In the genomic region with DNA sequence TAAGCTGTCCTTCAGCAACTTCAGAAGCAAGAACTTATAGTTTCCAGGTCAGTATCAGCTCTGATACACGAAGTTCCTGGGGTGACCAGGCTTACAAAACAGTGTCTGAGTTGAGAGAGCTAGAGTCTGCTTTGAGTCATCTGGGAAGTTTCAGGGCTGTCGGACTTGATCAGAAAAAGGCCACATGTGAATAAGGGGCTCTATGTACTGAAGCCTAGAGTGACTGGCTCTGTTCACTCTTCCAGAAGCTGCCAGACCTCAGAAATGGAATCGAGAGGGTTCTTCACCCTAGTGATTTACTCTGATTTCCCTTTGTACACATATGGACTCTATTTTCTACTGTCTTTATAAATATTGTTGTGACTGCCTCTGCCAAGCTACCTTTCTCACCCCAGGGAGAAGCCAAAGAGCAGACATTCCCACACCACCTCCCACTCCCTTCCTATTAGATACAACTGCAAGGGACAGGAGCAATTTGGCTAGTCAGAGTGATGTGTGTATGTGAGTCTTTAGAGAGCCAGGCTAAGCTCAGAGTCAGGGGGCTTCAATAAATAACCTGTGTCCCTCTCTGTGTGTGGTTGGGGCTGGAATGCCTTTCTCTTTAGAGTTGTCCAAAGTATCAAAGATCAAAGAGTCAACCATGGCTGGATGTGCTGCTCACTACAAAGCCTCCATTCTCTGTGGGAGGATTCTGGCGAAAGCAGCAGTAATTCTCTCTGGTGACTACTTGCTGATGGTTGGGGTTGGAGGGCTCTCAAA, we compare ENCODE assay signal across 24 mouse cellular contexts.
A peak's percentile ranks its signal among the peaks of the same experiment; 100 is the strongest.
DNase-seq lines count a peak whose midpoint lies in the region; ATAC-seq and TF ChIP-seq lines count a peak whose summit lies in the region.
"Had no signal": no experiment of that assay in that cellular context is flagged by ENCODE, and none has a peak within 500 bp of the region (broad histone marks: within the 10 kb centered on the region; RNA-seq: fewer than 3 reads in every experiment).

No protein-coding gene starts in this region.

- H3K27me3 ChIP-seq in hindbrain, embryonic 10.5 days (ENCODE audit: insufficient read depth, poor library complexity, severe bottlenecking): no peaks in the 10 kb centered on the region
- H3K27me3 ChIP-seq in hindbrain, embryonic 11.5 days (ENCODE audit: control insufficient read depth, insufficient read depth, low read length): no peaks in the 10 kb centered on the region
- no peaks in the 10 kb centered on the region for H3K27me3 ChIP-seq in lung, embryonic 14.5 days (ENCODE audit: insufficient read depth, low read length)
- H3K27me3 ChIP-seq in forebrain, embryonic 16.5 days (replicated peaks; ENCODE audit: control insufficient read depth, insufficient read depth, low read length): no peaks in the 10 kb centered on the region
- H3K27me3 ChIP-seq: forebrain, embryonic 15.5 days; heart, embryonic 15.5 days; hindbrain, embryonic 12.5 days; neural tube, embryonic 13.5 days had no signal

- no peak for ATAC-seq in hindbrain, embryonic 11.5 days (ENCODE audit: low FRiP score)
- peak; percentile 38 for ATAC-seq in lung, embryonic 14.5 days (ENCODE audit: insufficient read depth)
- ATAC-seq in forebrain, embryonic 16.5 days: no peak
- ATAC-seq in monocyte, adult 5-6 weeks (replicated peaks; ENCODE audit: insufficient number of reproducible peaks, low FRiP score, low TSS enrichment, poor library complexity, severe bottlenecking): no peak
- ATAC-seq: CD4-positive, CD25-positive, alpha-beta regulatory T cell, adult 4 months; forebrain, embryonic 15.5 days; inflammation-experienced regulatory T-cells, adult 6 months; lung, postnatal 0 days had no signal

- no peak for TF ChIP-seq CTCF in lung, embryonic 14.5 days (IDR thresholded peaks at IDR 0.05; ENCODE audit: low read depth)
- TF ChIP-seq CTCF in lung, adult 2 months (IDR thresholded peaks at IDR 0.05; ENCODE audit: insufficient read depth, low read length): no peak

- no peak overlapping the region for H3K9ac ChIP-seq in hindbrain, embryonic 11.5 days (ENCODE audit: low read depth, low read length)
- no peak overlapping the region for H3K9ac ChIP-seq in lung, embryonic 14.5 days
- no peak overlapping the region for H3K9ac ChIP-seq in forebrain, embryonic 16.5 days (replicated peaks; ENCODE audit: low read depth, low read length)
- H3K9ac ChIP-seq: forebrain, embryonic 15.5 days; heart, embryonic 15.5 days; hindbrain, embryonic 12.5 days; neural tube, embryonic 13.5 days had no signal

- H3K4me1 ChIP-seq in hindbrain, embryonic 10.5 days (replicated peaks): no peaks in the 10 kb centered on the region; the same call in 1 of the 2 replicates
- H3K4me1 ChIP-seq in hindbrain, embryonic 11.5 days (replicated peaks; ENCODE audit: control insufficient read depth, insufficient read depth, low read length): no peaks in the 10 kb centered on the region
- H3K4me1 ChIP-seq in lung, embryonic 14.5 days (ENCODE audit: insufficient read depth): no peaks in the 10 kb centered on the region
- no peaks in the 10 kb centered on the region for H3K4me1 ChIP-seq in lung, adult 2 months (ENCODE audit: control insufficient read depth, insufficient read depth, low read length)
- H3K4me1 ChIP-seq in forebrain, embryonic 16.5 days (replicated peaks; ENCODE audit: control insufficient read depth, insufficient read depth, low read length): no peaks in the 10 kb centered on the region
- H3K4me1 ChIP-seq: forebrain, embryonic 15.5 days; heart, embryonic 15.5 days; hindbrain, embryonic 12.5 days; neural tube, embryonic 13.5 days had no signal

- H3K4me3 ChIP-seq in hindbrain, embryonic 10.5 days: no peak overlapping the region
- H3K4me3 ChIP-seq in hindbrain, embryonic 11.5 days (ENCODE audit: low read depth, low read length): no peak overlapping the region
- H3K4me3 ChIP-seq in lung, embryonic 14.5 days (ENCODE audit: low read depth, low read length): no peak overlapping the region
- no peak overlapping the region for H3K4me3 ChIP-seq in lung, adult 2 months (replicated peaks; ENCODE audit: extremely low read depth, low read depth, low read length)
- no peak overlapping the region for H3K4me3 ChIP-seq in forebrain, embryonic 16.5 days (replicated peaks; ENCODE audit: low read length)
- H3K4me3 ChIP-seq: forebrain, embryonic 15.5 days; gastrocnemius, adult 2 months; heart, embryonic 15.5 days; hindbrain, embryonic 12.5 days; neural tube, embryonic 13.5 days had no signal

- DNase-seq in hindbrain, embryonic 10.5 days (ENCODE audit: low spot score): peak; percentile 30
- no peak for DNase-seq in hindbrain, embryonic 11.5 days (ENCODE audit: low spot score)
- no peak for DNase-seq in lung, embryonic 14.5 days
- no peak for DNase-seq in lung, adult 2 months
- DNase-seq in embryo, embryonic 11 days: peak; percentile 55
- DNase-seq in forelimb bud, embryonic 11.5 days (ENCODE audit: low read depth, low spot score): peak; percentile 10
- DNase-seq: adrenal gland, adult 2 months; cerebellum, adult 11 months; cerebellum, postnatal 14 days; gastrocnemius, adult 2 months; heart, adult 18-20 months; layer of hippocampus, postnatal 36 days; thymus, postnatal 36 days had no signal

- no peak overlapping the region for H3K4me2 ChIP-seq in hindbrain, embryonic 11.5 days (replicated peaks; ENCODE audit: low read depth, low read length)
- H3K4me2 ChIP-seq in lung, embryonic 14.5 days: no peak overlapping the region
- no peak overlapping the region for H3K4me2 ChIP-seq in forebrain, embryonic 16.5 days (ENCODE audit: low read length)
- H3K4me2 ChIP-seq: forebrain, embryonic 15.5 days; heart, embryonic 15.5 days; hindbrain, embryonic 12.5 days; liver, embryonic 11.5 days; neural tube, embryonic 13.5 days had no signal

- 49% methylated on average over 4 of the region's 4 CpGs for WGBS in hindbrain, embryonic 10.5 days
- 52% methylated on average over 4 of the region's 4 CpGs for WGBS in hindbrain, embryonic 11.5 days
- WGBS in lung, embryonic 14.5 days: 56% methylated on average over 4 of the region's 4 CpGs
- 60% methylated on average over 4 of the region's 4 CpGs for WGBS in lung, adult 2 months
- 66% methylated on average over 4 of the region's 4 CpGs for WGBS in forebrain, embryonic 16.5 days

- TF ChIP-seq POLR2A in lung, adult 2 months (IDR thresholded peaks at IDR 0.05; ENCODE audit: borderline replicate concordance, extremely low read depth, low read depth, low read length): no peak

- no peaks in the 10 kb centered on the region for H3K9me3 ChIP-seq in hindbrain, embryonic 10.5 days
- no peaks in the 10 kb centered on the region for H3K9me3 ChIP-seq in hindbrain, embryonic 11.5 days (ENCODE audit: control insufficient read depth, low read length)
- H3K9me3 ChIP-seq in lung, embryonic 14.5 days (ENCODE audit: low read depth, low read length): no peaks in the 10 kb centered on the region; the same call in 1 of the 2 replicates
- no peaks in the 10 kb centered on the region for H3K9me3 ChIP-seq in forebrain, embryonic 16.5 days (ENCODE audit: control insufficient read depth, low read length)
- H3K9me3 ChIP-seq: G1E; heart, embryonic 15.5 days; hindbrain, embryonic 12.5 days; neural tube, embryonic 13.5 days had no signal

- H3K27ac ChIP-seq in hindbrain, embryonic 10.5 days: peak overlapping the region; percentile 35
- no peak overlapping the region for H3K27ac ChIP-seq in hindbrain, embryonic 11.5 days (ENCODE audit: low read depth, low read length)
- H3K27ac ChIP-seq in lung, embryonic 14.5 days (ENCODE audit: low read depth): peak overlapping the region; percentile 51
- H3K27ac ChIP-seq in forebrain, embryonic 16.5 days (ENCODE audit: low read length): no peak overlapping the region
- H3K27ac ChIP-seq: forebrain, embryonic 15.5 days; gastrocnemius, adult 2 months; heart, embryonic 15.5 days; hindbrain, embryonic 12.5 days; neural tube, embryonic 13.5 days had no signal

- no peaks in the 10 kb centered on the region for H3K36me3 ChIP-seq in hindbrain, embryonic 10.5 days
- no peaks in the 10 kb centered on the region for H3K36me3 ChIP-seq in hindbrain, embryonic 11.5 days (ENCODE audit: control insufficient read depth, insufficient read depth, low read length)
- H3K36me3 ChIP-seq in lung, embryonic 14.5 days (ENCODE audit: insufficient read depth): no peaks in the 10 kb centered on the region
- H3K36me3 ChIP-seq in forebrain, embryonic 16.5 days (ENCODE audit: control insufficient read depth, insufficient read depth): no peaks in the 10 kb centered on the region
- H3K36me3 ChIP-seq: forebrain, embryonic 15.5 days; G1E; heart, embryonic 15.5 days; hindbrain, embryonic 12.5 days; neural tube, embryonic 13.5 days had no signal

Comparison
In these comparisons a context has a peak if more than half of its experiments do, and no peak if none do; other contexts are left out.
1. DNase-seq: peak in hindbrain, embryonic 10.5 days (single experiment), embryo, embryonic 11 days (single experiment) and forelimb bud, embryonic 11.5 days (single experiment); none in hindbrain, embryonic 11.5 days (single experiment), lung, embryonic 14.5 days (single experiment) and lung, adult 2 months (single experiment).
2. H3K27ac ChIP-seq: peak in hindbrain, embryonic 10.5 days (single experiment) and lung, embryonic 14.5 days (single experiment); none in hindbrain, embryonic 11.5 days (single experiment) and forebrain, embryonic 16.5 days (single experiment).